Mouse (Mus musculus): ENCODE measurements around the gene Gm21778.
"Not testable (repeated sequence)": the region's sequence is repeated elsewhere in the genome, so short reads cannot be mapped to it uniquely, and the experiment has no call there.

Gene Gm21778

GRCm38 (mm10) chrY:5942160-5942559 lies at the start of gene Gm21778:
TSS of gene Gm21778 (plus strand) at chrY:5942460.
- DNase-seq (ENCODE audit: low spot score), result not testable (repeated sequence)
